In the genomic region with DNA sequence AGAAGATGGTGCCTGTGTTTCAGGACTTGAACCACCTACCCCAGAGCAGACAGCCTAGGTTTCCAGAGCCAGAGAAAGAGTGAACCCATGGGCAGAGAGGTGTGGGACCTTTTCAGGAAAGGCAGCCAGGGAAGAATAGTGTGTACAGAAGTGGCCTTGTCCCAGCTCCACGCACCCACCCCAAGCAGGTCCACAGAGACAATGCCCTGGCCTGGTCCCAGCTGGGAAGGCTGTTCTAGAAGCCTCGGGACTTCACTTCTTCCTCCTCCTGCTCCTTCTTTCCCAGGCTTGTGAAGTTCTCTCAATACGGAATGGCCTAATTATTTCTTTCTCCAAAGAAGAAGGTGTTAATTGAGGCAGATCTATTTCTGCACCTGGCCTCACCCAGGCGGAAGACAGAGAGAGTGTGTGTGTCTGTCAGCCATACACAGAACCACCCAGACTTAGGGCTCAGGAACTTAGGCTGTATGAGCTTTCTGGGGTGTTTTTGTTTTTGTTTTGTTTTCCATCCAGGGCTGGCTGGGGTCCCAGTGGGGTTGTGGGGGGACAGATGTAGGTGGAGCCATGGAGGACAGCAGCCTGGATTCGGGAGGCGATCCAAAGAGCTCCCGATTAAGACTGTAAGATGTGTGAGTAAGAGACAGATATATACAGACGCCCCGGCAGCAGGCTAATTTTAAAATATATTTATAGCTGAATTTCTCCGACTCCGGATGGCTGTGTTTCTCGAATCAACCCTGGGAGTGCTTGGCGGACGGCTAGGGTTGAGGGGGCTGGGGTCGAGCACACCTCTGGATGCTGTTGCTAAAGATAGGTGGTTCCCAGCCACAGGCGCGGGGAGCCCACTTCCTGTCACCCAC, we compare ENCODE assay signal across 11 mouse cellular contexts.
A peak's percentile ranks its signal among the peaks of the same experiment; 100 is the strongest.
DNase-seq lines count a peak whose midpoint lies in the region; ATAC-seq and TF ChIP-seq lines count a peak whose summit lies in the region.
"Had no signal": no experiment of that assay in that cellular context is flagged by ENCODE, and none has a peak within 500 bp of the region (broad histone marks: within the 10 kb centered on the region; RNA-seq: fewer than 3 reads in every experiment).

No protein-coding gene starts in this region.

- no peak for TF ChIP-seq CTCF in kidney, postnatal 0 days (IDR thresholded peaks at IDR 0.05; ENCODE audit: low read depth)
- TF ChIP-seq CTCF in kidney, adult 2 months (conservative IDR thresholded peaks at IDR 0.05; ENCODE audit: insufficient read depth, insufficient read length, low read depth, low read length), result no peak
- no peak for TF ChIP-seq CTCF in forebrain, postnatal 0 days (IDR thresholded peaks at IDR 0.05; ENCODE audit: low read depth)
- TF ChIP-seq CTCF in olfactory bulb, adult 2 months (IDR thresholded peaks at IDR 0.05; ENCODE audit: insufficient read depth, low read depth, low read length), result no peak

- WGBS in kidney, postnatal 0 days, result 52% methylated on average over 17 of the region's 17 CpGs
- 51% methylated on average over 17 of the region's 17 CpGs for WGBS in kidney, adult 2 months
- WGBS in forebrain, postnatal 0 days, result 54% methylated on average over 17 of the region's 17 CpGs
- 27% methylated on average over 17 of the region's 17 CpGs for WGBS in heart, embryonic 16.5 days
- WGBS in olfactory bulb, adult 2 months, result 23% methylated on average over 17 of the region's 17 CpGs

- H3K9ac ChIP-seq in kidney, postnatal 0 days (ENCODE audit: low read depth, low read length), result no peak overlapping the region
- no peak overlapping the region for H3K9ac ChIP-seq in forebrain, postnatal 0 days
- H3K9ac ChIP-seq in heart, embryonic 16.5 days (ENCODE audit: low read length), result peak overlapping the region; percentile 60
- H3K9ac ChIP-seq: lung, embryonic 15.5 days; stomach, embryonic 15.5 days had no signal

- no peak overlapping the region for H3K4me2 ChIP-seq in kidney, postnatal 0 days (ENCODE audit: low read length)
- H3K4me2 ChIP-seq in forebrain, postnatal 0 days (ENCODE audit: low read depth), result no peak overlapping the region
- H3K4me2 ChIP-seq in heart, embryonic 16.5 days (ENCODE audit: low read depth, low read length), result peak overlapping the region; percentile 59
- H3K4me2 ChIP-seq: lung, embryonic 15.5 days; stomach, embryonic 15.5 days had no signal

- peak; percentile 2 for DNase-seq in kidney, postnatal 0 days (ENCODE audit: low spot score)
- DNase-seq in kidney, adult 2 months, result no peak
- DNase-seq in forebrain, postnatal 0 days, result peak; percentile 51
- DNase-seq in ovary, adult 18-20 months (ENCODE audit: low spot score), result no peak
- no peak for DNase-seq in adrenal gland, adult 8-10 months
- DNase-seq: adrenal gland, postnatal 14 days had no signal

- H3K27me3 ChIP-seq in kidney, postnatal 0 days (ENCODE audit: insufficient read depth, low read length), result no peaks in the 10 kb centered on the region
- no peaks in the 10 kb centered on the region for H3K27me3 ChIP-seq in kidney, adult 2 months (replicated peaks; ENCODE audit: control insufficient read depth, insufficient read depth, low read length)
- no peaks in the 10 kb centered on the region for H3K27me3 ChIP-seq in forebrain, postnatal 0 days (ENCODE audit: insufficient read depth, low read length)
- H3K27me3 ChIP-seq in heart, embryonic 16.5 days (ENCODE audit: control insufficient read depth, insufficient read depth, low read length), result no peaks in the 10 kb centered on the region
- H3K27me3 ChIP-seq: lung, embryonic 15.5 days; stomach, embryonic 15.5 days had no signal

- no peak for ATAC-seq in kidney, postnatal 0 days (replicated peaks; ENCODE audit: low FRiP score, low read depth)
- peak; percentile 57 for ATAC-seq in forebrain, postnatal 0 days
- ATAC-seq in heart, embryonic 16.5 days (replicated peaks; ENCODE audit: extremely low read depth, insufficient read depth, low FRiP score), result no peak; the same call in 1 of the 2 replicates

- H3K4me1 ChIP-seq in kidney, postnatal 0 days (replicated peaks; ENCODE audit: insufficient read depth, low read length), result no peaks in the 10 kb centered on the region
- no peaks in the 10 kb centered on the region for H3K4me1 ChIP-seq in kidney, adult 2 months (ENCODE audit: control insufficient read depth, insufficient read depth, low read length)
- peaks cover 9% of the 10 kb centered on the region; the same call in 1 of the 2 replicates for H3K4me1 ChIP-seq in forebrain, postnatal 0 days (ENCODE audit: insufficient read depth)
- H3K4me1 ChIP-seq in heart, embryonic 16.5 days (ENCODE audit: control insufficient read depth, insufficient read depth, low read length), result peaks cover 12% of the 10 kb centered on the region
- H3K4me1 ChIP-seq in olfactory bulb, adult 2 months (ENCODE audit: control insufficient read depth, insufficient read depth, low read length), result peaks cover 30% of the 10 kb centered on the region
- H3K4me1 ChIP-seq: stomach, embryonic 15.5 days had no signal

- H3K27ac ChIP-seq in kidney, postnatal 0 days, result no peak overlapping the region
- H3K27ac ChIP-seq in kidney, adult 2 months (ENCODE audit: insufficient read depth, low read depth, low read length), result no peak overlapping the region
- peak overlapping the region; percentile 37 for H3K27ac ChIP-seq in forebrain, postnatal 0 days (ENCODE audit: low read depth, low read length)
- peak overlapping the region; percentile 63 for H3K27ac ChIP-seq in heart, embryonic 16.5 days (ENCODE audit: low read length)
- H3K27ac ChIP-seq in olfactory bulb, adult 2 months (ENCODE audit: insufficient read depth, low read depth, low read length), result peak overlapping the region; percentile 65; the same call in 1 of the 2 replicates
- H3K27ac ChIP-seq: lung, embryonic 15.5 days; stomach, embryonic 15.5 days had no signal

- H3K36me3 ChIP-seq in kidney, postnatal 0 days (ENCODE audit: insufficient read depth, low read length), result no peaks in the 10 kb centered on the region
- no peaks in the 10 kb centered on the region for H3K36me3 ChIP-seq in kidney, adult 2 months (ENCODE audit: control insufficient read depth, insufficient read depth, low read length)
- H3K36me3 ChIP-seq in forebrain, postnatal 0 days (ENCODE audit: insufficient read depth), result peaks cover 9% of the 10 kb centered on the region; the same call in 1 of the 2 replicates
- no peaks in the 10 kb centered on the region for H3K36me3 ChIP-seq in heart, embryonic 16.5 days (ENCODE audit: control insufficient read depth, insufficient read depth)
- H3K36me3 ChIP-seq: lung, embryonic 15.5 days; stomach, embryonic 15.5 days had no signal

- no peaks in the 10 kb centered on the region for H3K9me3 ChIP-seq in kidney, postnatal 0 days (replicated peaks; ENCODE audit: low read length)
- H3K9me3 ChIP-seq in forebrain, postnatal 0 days (ENCODE audit: low read length), result no peaks in the 10 kb centered on the region
- H3K9me3 ChIP-seq in heart, embryonic 16.5 days (replicated peaks; ENCODE audit: control insufficient read depth, low read length), result no peaks in the 10 kb centered on the region
- H3K9me3 ChIP-seq: lung, embryonic 15.5 days; stomach, embryonic 15.5 days had no signal

- TF ChIP-seq POLR2A in kidney, adult 2 months (IDR thresholded peaks at IDR 0.05; ENCODE audit: low read depth, low read length), result no peak
- no peak for TF ChIP-seq POLR2A in olfactory bulb, adult 2 months (IDR thresholded peaks at IDR 0.05; ENCODE audit: insufficient read depth, low read depth, low read length)

- no peak overlapping the region for H3K4me3 ChIP-seq in kidney, postnatal 0 days (replicated peaks; ENCODE audit: low read depth, low read length)
- no peak overlapping the region for H3K4me3 ChIP-seq in kidney, adult 2 months (ENCODE audit: insufficient read depth, low read depth, low read length)
- H3K4me3 ChIP-seq in forebrain, postnatal 0 days (ENCODE audit: low read depth, low read length), result no peak overlapping the region
- H3K4me3 ChIP-seq in heart, embryonic 16.5 days (ENCODE audit: low read length), result peak overlapping the region; percentile 18
- no peak overlapping the region for H3K4me3 ChIP-seq in olfactory bulb, adult 2 months (ENCODE audit: insufficient read depth, low read depth, low read length)
- H3K4me3 ChIP-seq: lung, embryonic 15.5 days; myocyte; stomach, embryonic 15.5 days had no signal

Comparison
In these comparisons a context has a peak if more than half of its experiments do, and no peak if none do; other contexts are left out.
1. DNase-seq: peak in kidney, postnatal 0 days (single experiment) and forebrain, postnatal 0 days (single experiment); none in kidney, adult 2 months (single experiment), ovary, adult 18-20 months (single experiment) and adrenal gland, adult 8-10 months (single experiment).
2. H3K27ac ChIP-seq: peak in forebrain, postnatal 0 days (single experiment), heart, embryonic 16.5 days (single experiment) and olfactory bulb, adult 2 months (single experiment); none in kidney, postnatal 0 days (single experiment) and kidney, adult 2 months (single experiment).